Mouse (Mus musculus) heart, embryonic 16.5 days (tissue): Measurements from ENCODE around the gene Tfdp1. TPM values are rescaled to one million over a fixed set of nuclear protein-coding genes. Genes with fewer than 3 reads are reported as not detected.

ENCODE experiments used
- ATAC-seq: fragments of 200-750 bp; cut with Nextera tagmentation; replicated peaks from 2 replicates; pipeline ENCODE4 v1.8.0; 2017; ENCODE audit warnings: moderate number of reproducible peaks; ENCODE audit not compliant: insufficient read depth, low FRiP score; ENCODE audit errors: extremely low read depth
- H3K27ac ChIP-seq: fragments of 300-500 bp; sonication (generic); 2 replicates; pipeline ENCODE4 v1.5.1; 2014; ENCODE audit warnings: mild to moderate bottlenecking, low read length, control low read depth, moderate library complexity
- H3K27me3 ChIP-seq: fragments of 300-500 bp; sonication (generic); 2 replicates; pipeline ENCODE4 v1.6.1; 2014; ENCODE audit warnings: low read length, mixed read lengths; ENCODE audit not compliant: control insufficient read depth, insufficient read depth
- H3K36me3 ChIP-seq: fragments of 300-500 bp; sonication (generic); 2 replicates; pipeline ENCODE4 v1.6.1; 2014; ENCODE audit not compliant: control insufficient read depth, insufficient read depth
- H3K4me1 ChIP-seq: fragments of 300-500 bp; sonication (generic); 2 replicates; pipeline ENCODE4 v1.6.1; 2014; ENCODE audit warnings: low read length, mixed read lengths; ENCODE audit not compliant: control insufficient read depth, insufficient read depth
- H3K4me2 ChIP-seq: fragments of 300-500 bp; sonication (generic); 2 replicates; pipeline ENCODE4 v1.6.1; 2014; ENCODE audit warnings: low read depth, mild to moderate bottlenecking, control low read depth, low read length
- H3K4me3 ChIP-seq: fragments of 300-500 bp; sonication (generic); 2 replicates; pipeline ENCODE4 v1.5.1; 2014; ENCODE audit warnings: mild to moderate bottlenecking, control low read depth, low read length
- H3K9ac ChIP-seq: fragments of 300-500 bp; sonication (generic); 2 replicates; pipeline ENCODE4 v1.6.1; 2014; ENCODE audit warnings: low read length, control low read depth
- H3K9me3 ChIP-seq: fragments of 300-500 bp; sonication (generic); replicated peaks from 2 replicates; pipeline ENCODE4 v1.6.1; 2016; ENCODE audit warnings: low read length; ENCODE audit not compliant: control insufficient read depth
- WGBS: fragments of 180-500 bp; shearing (Covaris S2); extraction: QIAGEN DNeasy Blood & Tissue Kit; methylation state at CpG from one replicate; pipeline ENCODE4 v1.1.7; 2014; 5-methylcytosine and 5-hydroxymethylcytosine counted together
- polyA plus RNA-seq: library from polyadenylated mRNA; unstranded; fragments of >200 nt; fragmentation: Nextera tagmentation; extraction: Ambion mirVana; gene quantifications from 2 replicates; pipeline ENCODE4 v1.2.1, GENCODE M21; 2015

Tfdp1 gene
- 79.6 and 93.6 TPM in 2 replicates for polyA plus RNA-seq

DNA sequence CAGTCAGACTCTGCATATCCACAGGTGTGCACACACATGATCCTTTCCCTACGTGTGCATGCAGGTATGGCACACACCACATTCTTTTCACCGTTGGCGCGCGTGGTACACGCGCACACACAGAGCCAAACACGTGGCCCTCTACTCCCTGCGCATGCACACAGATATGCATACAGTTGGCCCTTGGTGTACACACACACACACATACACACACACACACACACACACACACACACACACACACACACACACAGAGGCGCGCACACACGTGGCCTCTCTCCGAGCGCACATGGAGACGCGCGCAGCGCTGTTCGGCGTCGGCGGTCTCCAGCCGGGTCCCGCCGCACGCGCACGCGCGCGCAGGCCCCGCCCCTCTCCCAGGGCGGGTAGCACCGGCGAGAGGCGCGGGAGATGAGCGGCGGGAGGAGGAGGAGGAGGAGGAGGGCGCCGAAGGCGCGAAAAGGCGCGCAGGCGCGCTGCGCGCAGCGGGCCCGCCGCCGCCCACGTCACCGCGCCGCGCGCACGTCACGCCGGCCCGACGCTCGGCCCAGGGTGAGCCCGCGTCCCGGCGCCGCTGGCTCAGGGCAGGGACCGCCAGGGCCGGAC, at the start of gene Tfdp1:
Gene Tfdp1 (plus strand): TSS at position 497 of the 606 bp plus-strand sequence.
- Histone ChIP-seq H3K4me3 (peak within 1 kb of the TSS; percentile 85), H3K36me3 (peaks cover 13% of the 10 kb centered on the region), H3K4me2 (peak within 1 kb of the TSS; percentile 94), H3K27ac (peak within 1 kb of the TSS; percentile 74), H3K4me1 (peaks cover 17% of the 10 kb centered on the region), H3K9me3 (no peaks in the 10 kb centered on the region), H3K9ac (peak within 1 kb of the TSS; percentile 94), H3K27me3 (no peaks in the 10 kb centered on the region)
- ATAC-seq: peak; percentile 93
- 1% methylated on average over 39 of the region's 72 CpGs for WGBS

DNA sequence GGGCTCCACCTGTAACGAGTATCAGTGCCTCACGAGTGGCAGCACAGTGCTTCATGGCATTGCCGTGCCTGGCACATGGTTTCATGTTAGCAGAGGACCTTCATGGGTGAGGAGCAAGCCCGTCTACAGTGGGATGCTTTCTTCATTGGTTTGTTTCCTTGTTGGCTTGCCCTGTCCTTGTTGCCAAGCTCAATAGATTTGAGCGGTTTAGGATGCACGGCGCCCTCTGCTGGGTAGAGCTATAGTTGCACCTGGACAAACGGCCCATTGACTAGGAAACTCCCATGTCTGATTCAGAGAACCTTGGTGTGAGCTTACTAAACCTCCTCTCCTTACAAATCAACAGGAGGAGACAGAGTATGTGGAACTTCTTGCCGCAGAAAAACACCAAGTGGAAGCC, 46.2 kb upstream of the Tfdp1 start:
- H3K36me3 ChIP-seq: peaks cover 24% of the 10 kb centered on the region
- no peaks in the 10 kb centered on the region for H3K27me3 ChIP-seq
- WGBS: 29% methylated on average over 9 of the region's 9 CpGs
- no peak for ATAC-seq
- no peak overlapping the region for H3K9ac ChIP-seq
- no peak overlapping the region for H3K27ac ChIP-seq
- H3K4me1 ChIP-seq: peaks cover 8% of the 10 kb centered on the region
- no peak overlapping the region for H3K4me2 ChIP-seq
- no peaks in the 10 kb centered on the region for H3K9me3 ChIP-seq
- H3K4me3 ChIP-seq: no peak overlapping the region

DNA sequence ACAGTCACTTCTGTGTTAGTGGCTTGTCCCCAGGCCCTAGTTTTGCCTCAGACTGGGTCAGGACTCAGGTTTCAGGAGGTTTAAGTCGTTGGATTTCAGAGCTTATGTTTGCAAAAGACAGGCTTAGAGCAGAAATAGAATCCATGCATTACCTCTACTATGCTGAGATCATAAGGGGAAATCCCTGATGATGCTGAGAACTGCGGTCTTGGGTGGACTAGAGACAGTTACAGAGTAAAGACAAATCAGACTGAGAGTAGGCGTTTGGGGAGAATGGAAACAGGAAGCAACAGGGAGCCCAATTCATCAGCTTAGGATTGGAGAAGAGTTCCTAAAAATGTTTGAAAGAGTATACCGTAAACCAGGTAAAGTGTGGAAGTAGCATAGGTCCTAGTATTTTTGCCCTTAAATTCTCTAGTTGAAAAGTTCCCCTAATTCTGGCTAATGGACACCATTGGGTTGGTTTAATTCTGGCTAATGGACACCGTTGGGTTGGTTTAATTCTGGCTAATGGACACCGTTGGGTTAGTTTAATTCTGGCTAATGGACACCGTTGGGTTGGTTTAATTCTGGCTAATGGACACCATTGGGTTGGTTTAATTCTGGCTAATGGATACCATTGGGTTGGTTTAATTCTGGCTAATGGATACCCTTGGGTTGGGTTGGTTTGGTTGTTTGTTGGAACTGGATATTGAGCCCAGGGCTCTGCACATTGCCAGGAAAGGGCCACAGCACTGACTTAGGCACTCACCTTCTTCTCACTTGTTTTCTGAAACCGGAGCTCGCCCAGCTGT, 44.7 kb upstream of the Tfdp1 start:
- no peak overlapping the region for H3K4me3 ChIP-seq
- H3K4me2 ChIP-seq: no peak overlapping the region
- H3K4me1 ChIP-seq: peaks cover 4% of the 10 kb centered on the region
- no peak overlapping the region for H3K27ac ChIP-seq
- WGBS: 89% methylated on average over 9 of the region's 9 CpGs
- H3K36me3 ChIP-seq: peaks cover 26% of the 10 kb centered on the region
- no peaks in the 10 kb centered on the region for H3K9me3 ChIP-seq
- no peak for ATAC-seq
- no peak overlapping the region for H3K9ac ChIP-seq
- no peaks in the 10 kb centered on the region for H3K27me3 ChIP-seq

DNA sequence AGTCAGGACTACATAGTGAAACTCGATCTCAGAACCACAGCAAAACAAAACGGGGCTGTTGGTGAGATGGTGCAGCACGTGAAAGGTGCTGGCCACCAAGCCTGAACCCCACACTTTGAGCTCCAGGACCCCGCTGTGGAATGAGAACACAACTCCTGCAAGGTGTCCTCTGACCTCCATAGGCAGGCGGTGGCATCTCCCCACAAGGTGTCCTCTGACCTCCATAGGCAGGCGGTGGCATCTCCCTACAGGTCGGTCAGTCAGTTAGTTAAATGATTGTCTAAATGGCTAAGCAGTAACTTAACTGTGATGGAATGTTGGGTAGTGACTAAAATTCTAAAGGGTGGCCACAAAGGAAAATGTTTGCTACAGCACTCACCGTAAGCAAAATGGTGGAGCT, 39.0 kb upstream of the Tfdp1 start:
- WGBS: 97% methylated on average over 8 of the region's 8 CpGs
- no peaks in the 10 kb centered on the region for H3K9me3 ChIP-seq
- H3K36me3 ChIP-seq: peaks cover 42% of the 10 kb centered on the region

DNA sequence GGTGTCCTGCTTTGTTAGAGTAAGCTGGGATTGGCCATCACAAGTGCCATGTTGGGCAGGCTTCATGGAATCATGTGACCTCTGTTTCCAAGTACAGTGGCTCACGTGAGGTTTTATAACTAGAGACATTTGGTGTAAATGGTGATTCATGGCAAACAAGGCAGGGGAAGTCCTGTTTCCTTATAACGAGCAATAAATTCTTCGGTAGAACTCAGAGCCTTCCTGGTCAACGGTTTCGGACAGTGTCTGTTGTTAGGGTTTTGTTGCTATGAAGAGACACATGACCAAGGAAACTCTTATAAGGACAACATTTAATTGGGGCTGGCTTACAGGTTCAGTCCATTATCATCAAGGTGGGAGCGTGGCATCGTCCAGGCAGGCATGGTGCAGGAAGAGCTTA, 37.5 kb upstream of the Tfdp1 start:
- no peaks in the 10 kb centered on the region for H3K4me1 ChIP-seq
- 94% methylated on average over 7 of the region's 7 CpGs for WGBS
- no peak overlapping the region for H3K9ac ChIP-seq
- no peak overlapping the region for H3K4me2 ChIP-seq
- no peaks in the 10 kb centered on the region; the same call in 1 of the 2 replicates for H3K9me3 ChIP-seq
- no peak for ATAC-seq
- H3K4me3 ChIP-seq: no peak overlapping the region
- no peak overlapping the region for H3K27ac ChIP-seq
- peaks cover 39% of the 10 kb centered on the region for H3K36me3 ChIP-seq
- H3K27me3 ChIP-seq: no peaks in the 10 kb centered on the region

More for the DNA sequence above, 39.0 kb upstream of the Tfdp1 start:
- Histone ChIP-seq H3K4me1 (no peaks in the 10 kb centered on the region), H3K4me2 (no peak overlapping the region), H3K27me3 (no peaks in the 10 kb centered on the region), H3K4me3 (no peak overlapping the region), H3K27ac (no peak overlapping the region), H3K9ac (no peak overlapping the region)
- ATAC-seq: no peak

DNA sequence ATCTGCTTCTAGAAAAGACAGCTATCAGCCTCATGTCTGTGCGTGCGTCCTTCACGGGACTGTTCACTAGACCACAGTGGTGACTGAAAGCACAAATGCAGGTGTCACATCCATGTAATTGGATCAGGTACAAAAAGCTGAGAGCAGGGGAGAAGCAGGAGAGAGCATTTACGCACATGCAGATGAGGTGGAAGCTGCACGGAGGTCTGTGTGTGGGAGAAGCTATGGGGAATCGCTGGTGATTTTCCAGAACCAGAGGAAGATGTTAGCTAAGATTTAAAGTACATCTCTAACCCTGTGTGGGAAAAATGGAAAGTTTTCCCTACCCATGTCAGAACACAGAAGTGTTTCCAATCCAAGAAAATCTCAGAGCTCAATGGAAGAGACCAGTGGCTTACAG, 33.1 kb upstream of the Tfdp1 start:
- no peaks in the 10 kb centered on the region; the same call in 1 of the 2 replicates for H3K9me3 ChIP-seq
- H3K9ac ChIP-seq: no peak overlapping the region
- ATAC-seq: no peak
- H3K36me3 ChIP-seq: peaks cover 21% of the 10 kb centered on the region
- no peaks in the 10 kb centered on the region for H3K4me1 ChIP-seq
- no peak overlapping the region for H3K4me2 ChIP-seq
- H3K27ac ChIP-seq: no peak overlapping the region
- H3K4me3 ChIP-seq: no peak overlapping the region
- H3K27me3 ChIP-seq: no peaks in the 10 kb centered on the region
- WGBS: 90% methylated on average over 6 of the region's 6 CpGs

DNA sequence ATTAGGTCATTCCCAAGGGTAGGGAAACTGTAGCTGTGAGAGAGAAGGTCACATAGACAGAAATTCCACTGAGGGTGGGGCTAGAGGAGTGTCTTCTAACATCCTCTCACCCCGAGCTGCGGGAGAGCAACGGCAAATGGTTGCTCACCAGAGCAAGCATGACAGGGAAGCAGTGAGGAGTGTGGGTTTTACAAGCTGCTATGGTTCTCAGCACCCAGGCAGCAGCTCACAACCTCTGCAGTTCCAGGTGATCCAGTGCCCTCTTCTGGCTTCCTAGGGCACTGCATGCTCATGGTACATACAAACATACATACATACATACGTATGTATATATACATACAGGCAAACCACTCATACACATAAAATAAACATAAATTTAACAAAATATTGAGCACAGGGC, 32.7 kb upstream of the Tfdp1 start:
- Histone ChIP-seq H3K4me2 (no peak overlapping the region), H3K36me3 (peaks cover 17% of the 10 kb centered on the region), H3K27me3 (no peaks in the 10 kb centered on the region), H3K27ac (no peak overlapping the region), H3K9ac (no peak overlapping the region), H3K4me3 (no peak overlapping the region), H3K4me1 (no peaks in the 10 kb centered on the region), H3K9me3 (no peaks in the 10 kb centered on the region; the same call in 1 of the 2 replicates)
- no peak for ATAC-seq
- 91% methylated on average over 4 of the region's 4 CpGs for WGBS

DNA sequence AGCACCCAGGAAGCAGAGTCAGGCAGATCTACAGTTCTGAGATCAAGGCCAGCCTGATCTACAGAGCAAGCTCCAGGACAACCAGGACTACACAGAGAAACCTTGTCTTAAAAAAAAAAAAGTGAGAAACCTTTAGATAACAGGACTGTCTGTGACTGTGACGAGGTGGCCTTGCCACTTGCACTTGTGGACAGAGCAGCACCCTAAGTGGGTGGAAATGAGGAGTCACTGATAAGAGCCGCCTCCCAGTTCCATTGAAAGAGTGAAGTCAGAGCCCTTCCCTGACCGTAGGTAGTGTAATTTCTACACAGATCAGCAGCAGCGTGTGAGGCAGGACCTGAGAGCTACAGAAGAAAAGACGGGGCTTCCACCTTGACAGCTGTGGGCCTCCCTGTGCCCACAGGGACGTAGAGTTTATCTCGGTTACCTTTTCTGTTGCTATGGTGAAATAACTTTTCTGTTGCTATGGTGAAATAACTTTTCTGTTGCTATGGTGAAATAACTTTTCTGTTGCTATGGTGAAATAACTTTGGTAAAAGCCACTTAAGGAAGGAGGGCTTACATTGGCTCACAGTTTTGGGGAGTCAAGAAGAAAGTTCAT, 32.1 kb upstream of the Tfdp1 start:
- Histone ChIP-seq H3K9ac (no peak overlapping the region), H3K36me3 (peaks cover 18% of the 10 kb centered on the region), H3K4me3 (no peak overlapping the region), H3K27ac (no peak overlapping the region), H3K9me3 (no peaks in the 10 kb centered on the region; the same call in 1 of the 2 replicates), H3K27me3 (no peaks in the 10 kb centered on the region), H3K4me1 (no peaks in the 10 kb centered on the region), H3K4me2 (no peak overlapping the region)
- 61% methylated on average over 7 of the region's 7 CpGs for WGBS
- no peak for ATAC-seq

DNA sequence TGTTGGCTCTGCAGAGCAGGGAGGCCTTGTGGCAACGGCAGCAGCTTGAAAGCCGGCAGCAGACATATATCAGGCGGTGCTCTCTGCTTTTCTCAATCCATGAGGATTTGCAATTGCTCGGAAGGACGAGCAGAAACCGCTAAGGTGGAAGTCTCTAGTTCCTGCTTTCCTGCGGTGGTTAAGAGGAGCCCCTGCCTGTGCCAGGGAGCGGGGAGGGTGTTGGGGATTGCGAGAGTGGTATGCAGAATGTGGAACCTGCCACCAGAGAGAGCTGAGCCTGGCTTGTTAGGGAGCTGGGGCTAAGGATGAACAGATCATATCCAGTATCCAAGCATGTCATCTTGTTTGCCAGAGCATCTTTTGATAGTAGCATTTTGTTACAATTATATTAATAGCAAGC, 31.6 kb upstream of the Tfdp1 start:
- ATAC-seq: no peak
- 78% methylated on average over 9 of the region's 9 CpGs for WGBS
- peaks cover 18% of the 10 kb centered on the region for H3K36me3 ChIP-seq

More for the DNA sequence above, 31.6 kb upstream of the Tfdp1 start:
- Histone ChIP-seq H3K27me3 (no peaks in the 10 kb centered on the region), H3K4me1 (no peaks in the 10 kb centered on the region), H3K4me3 (no peak overlapping the region), H3K4me2 (no peak overlapping the region), H3K27ac (no peak overlapping the region), H3K9ac (no peak overlapping the region), H3K9me3 (no peaks in the 10 kb centered on the region; the same call in 1 of the 2 replicates)
